Mouse (Mus musculus) testis, adult 2 months (tissue): ENCODE measurements around the gene Gm281. TPM values are rescaled to one million over a fixed set of nuclear protein-coding genes. Genes with fewer than 3 reads are reported as not detected.

ENCODE experiments used
- H3K27ac ChIP-seq: fragments of 200-500 bp; 2 replicates; pipeline ENCODE4 v1.5.1; 2012; ENCODE audit warnings: low read depth, low read length; ENCODE audit not compliant: control insufficient read depth, insufficient read depth
- H3K27me3 ChIP-seq: fragments of 200-500 bp; 2 replicates; pipeline ENCODE4 v1.6.1; 2012; ENCODE audit warnings: mild to moderate bottlenecking, low read length, moderate library complexity; ENCODE audit not compliant: control insufficient read depth, insufficient read depth
- H3K36me3 ChIP-seq: fragments of 200-500 bp; 2 replicates; pipeline ENCODE4 v1.6.1; 2012; ENCODE audit warnings: mild to moderate bottlenecking, low read length; ENCODE audit not compliant: control insufficient read depth, insufficient read depth
- H3K4me1 ChIP-seq: fragments of 200-500 bp; 2 replicates; pipeline ENCODE4 v1.6.1; 2012; ENCODE audit warnings: low read length; ENCODE audit not compliant: control insufficient read depth, insufficient read depth
- H3K4me3 ChIP-seq: fragments of 200-500 bp; 2 replicates; pipeline ENCODE4 v1.5.1; 2012; ENCODE audit warnings: low read depth, mild to moderate bottlenecking, low read length, moderate library complexity, mixed read lengths; ENCODE audit not compliant: control insufficient read depth
- CTCF ChIP-seq: fragments of 200-500 bp; IDR thresholded peaks from 2 replicates; pipeline ENCODE4 v1.5.1; 2012; ENCODE audit warnings: low read depth, mild to moderate bottlenecking, inconsistent platforms, low read length, moderate library complexity; ENCODE audit not compliant: control insufficient read depth, insufficient read depth, insufficient replicate concordance
- POLR2A ChIP-seq: fragments of 200-500 bp; IDR thresholded peaks from 2 replicates; pipeline ENCODE4 v1.6.1; 2012; ENCODE audit warnings: low read depth, mild to moderate bottlenecking, inconsistent platforms, low read length, moderate library complexity; ENCODE audit not compliant: control insufficient read depth
- polyA plus RNA-seq: library from polyadenylated mRNA; depleted of rRNA; stranded (reverse); fragments of >200 nt; gene quantifications from 2 replicates; pipeline ENCODE4 v1.2.3, GENCODE M21; 2012

Gm281 gene
- polyA plus RNA-seq, 1 experiment = 0.02 TPM

GRCm38 (mm10) chr14:13907145-13907544 is 7.1 kb downstream of the Gm281 start:
- H3K27ac ChIP-seq = no peak overlapping the region

GRCm38 (mm10) chr14:13906461-13906860 is 7.8 kb downstream of the Gm281 start:
- TF ChIP-seq CTCF (no peak), POLR2A (no peak)
- no peaks in the 10 kb centered on the region; the same call in 1 of the 2 replicates for H3K4me1 ChIP-seq
- H3K27me3 ChIP-seq = no peaks in the 10 kb centered on the region
- H3K27ac ChIP-seq = no peak overlapping the region
- H3K4me3 ChIP-seq = no peak overlapping the region
- H3K36me3 ChIP-seq = no peaks in the 10 kb centered on the region

More at GRCm38 (mm10) chr14:13907145-13907544, 7.1 kb downstream of the Gm281 start:
- TF ChIP-seq POLR2A = no peak
- TF ChIP-seq CTCF = no peak
- H3K4me1 ChIP-seq = no peaks in the 10 kb centered on the region
- H3K36me3 ChIP-seq = no peaks in the 10 kb centered on the region
- H3K27me3 ChIP-seq = no peaks in the 10 kb centered on the region
- H3K4me3 ChIP-seq = no peak overlapping the region

DNA sequence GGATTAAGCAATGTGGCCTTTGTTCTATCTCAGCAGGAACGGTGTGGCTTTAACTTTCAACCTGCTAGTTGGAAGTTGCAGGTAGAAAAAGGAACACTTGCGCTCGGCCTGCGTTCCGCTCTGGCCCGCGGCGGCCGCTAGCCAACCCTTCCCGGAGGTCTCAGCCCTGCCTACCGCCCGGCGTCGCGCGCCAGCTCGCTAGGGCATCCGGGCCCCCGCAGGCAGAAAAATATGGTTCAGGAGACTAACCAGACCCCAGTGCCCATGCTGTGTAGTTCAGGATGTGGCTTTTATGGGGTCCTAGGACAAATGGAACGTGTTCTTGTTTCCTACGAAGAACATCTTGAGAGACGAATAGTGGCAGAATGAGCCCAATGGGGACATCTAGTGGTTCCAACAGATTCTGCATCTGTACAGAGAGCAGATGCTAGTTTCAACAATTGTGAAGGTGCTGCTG is 12.6 kb downstream of the Gm281 start:
- Histone ChIP-seq H3K4me1 (no peaks in the 10 kb centered on the region; the same call in 1 of the 2 replicates), H3K27ac (no peak overlapping the region), H3K36me3 (no peaks in the 10 kb centered on the region), H3K27me3 (no peaks in the 10 kb centered on the region), H3K4me3 (peak overlapping the region; percentile 75)
- TF ChIP-seq CTCF = no peak; the same call in 1 of the 2 replicates
- no peak for TF ChIP-seq POLR2A

- H3K4me1 ChIP-seq = no peaks in the 10 kb centered on the region
- TF ChIP-seq POLR2A = no peak
- TF ChIP-seq CTCF = no peak
- H3K4me3 ChIP-seq = no peak overlapping the region
- H3K27me3 ChIP-seq = no peaks in the 10 kb centered on the region
- H3K27ac ChIP-seq = no peak overlapping the region
- no peaks in the 10 kb centered on the region for H3K36me3 ChIP-seq
Observed at GRCm38 (mm10) chr14:13895198-13895597, 19.1 kb downstream of the Gm281 start.

DNA sequence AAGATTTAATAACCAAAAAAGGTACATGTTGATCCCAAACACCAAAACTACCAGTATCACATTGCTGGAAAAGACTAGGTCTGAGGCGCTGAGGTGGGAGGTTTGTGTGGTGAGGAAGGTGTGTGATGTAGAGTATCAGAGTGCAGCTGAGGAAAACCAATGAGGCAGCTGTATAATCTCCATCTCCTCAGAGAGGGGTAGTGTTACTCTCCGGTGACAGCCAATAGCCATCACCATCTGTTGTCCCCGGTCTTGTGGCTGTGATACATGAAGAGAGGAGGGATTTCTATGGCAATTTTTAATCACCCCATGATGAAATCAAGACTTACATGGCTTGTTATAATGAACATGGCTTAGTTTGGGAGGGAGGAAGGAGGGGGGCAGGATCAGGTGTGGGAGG is 20.5 kb downstream of the Gm281 start:
- H3K4me1 ChIP-seq = no peaks in the 10 kb centered on the region
- H3K27me3 ChIP-seq = no peaks in the 10 kb centered on the region
- no peak overlapping the region for H3K27ac ChIP-seq
- TF ChIP-seq POLR2A (no peak), CTCF (no peak)
- H3K36me3 ChIP-seq = no peaks in the 10 kb centered on the region
- no peak overlapping the region for H3K4me3 ChIP-seq

DNA sequence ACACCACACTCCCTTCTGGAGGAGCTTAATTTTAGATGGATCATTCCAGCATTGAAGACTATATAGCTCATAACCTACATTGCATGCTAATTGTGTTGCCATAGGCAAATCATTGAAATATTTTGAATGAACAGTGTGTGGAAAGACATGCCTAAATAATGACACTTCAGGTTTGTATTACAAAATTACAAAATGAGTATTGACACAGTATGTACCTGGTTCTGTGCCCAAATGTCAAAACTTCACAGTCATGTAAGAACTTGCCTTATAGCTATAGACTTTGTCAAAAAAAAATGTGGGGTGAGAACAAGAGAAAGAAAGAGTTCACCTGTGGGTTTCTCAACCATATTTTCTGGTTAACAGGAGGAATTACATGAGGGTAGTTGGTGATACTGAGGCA is 52.9 kb downstream of the Gm281 start:
- no peak overlapping the region for H3K4me3 ChIP-seq
- no peaks in the 10 kb centered on the region for H3K36me3 ChIP-seq
- no peak for TF ChIP-seq POLR2A
- no peak for TF ChIP-seq CTCF

GRCm38 (mm10) chr14:13812801-13813479 is 101.3 kb downstream of the Gm281 start:
- Histone ChIP-seq H3K4me1 (no peaks in the 10 kb centered on the region), H3K27ac (no peak overlapping the region), H3K36me3 (no peaks in the 10 kb centered on the region), H3K4me3 (no peak overlapping the region), H3K27me3 (no peaks in the 10 kb centered on the region)
- TF ChIP-seq CTCF (no peak), POLR2A (no peak)

More for the DNA sequence above, 52.9 kb downstream of the Gm281 start:
- Histone ChIP-seq H3K4me1 (no peaks in the 10 kb centered on the region), H3K27me3 (no peaks in the 10 kb centered on the region), H3K27ac (no peak overlapping the region)

GRCm38 (mm10) chr14:13790446-13790845 is 123.8 kb downstream of the Gm281 start:
- Histone ChIP-seq H3K36me3 (no peaks in the 10 kb centered on the region), H3K4me1 (no peaks in the 10 kb centered on the region), H3K27me3 (no peaks in the 10 kb centered on the region), H3K27ac (no peak overlapping the region), H3K4me3 (no peak overlapping the region)
- no peak for TF ChIP-seq POLR2A
- no peak for TF ChIP-seq CTCF
